Mouse (Mus musculus) small intestine, adult 2 months (tissue): ENCODE data around the gene Kcnb1.

Experiments
- CTCF ChIP-seq: fragments of 200-500 bp; IDR thresholded peaks from 2 replicates; pipeline ENCODE4 v1.5.1; 2012; ENCODE audit warnings: low read depth, mild to moderate bottlenecking, control low read depth, inconsistent platforms, low read length, moderate library complexity, mixed read lengths; ENCODE audit not compliant: insufficient replicate concordance, insufficient read length; ENCODE audit errors: extremely low read depth
- POLR2A ChIP-seq: fragments of 200-500 bp; IDR thresholded peaks from 2 replicates; pipeline ENCODE4 v1.6.1; 2012; ENCODE audit warnings: low read depth, mild to moderate bottlenecking, control low read depth, inconsistent platforms, low read length, moderate library complexity

- TF ChIP-seq POLR2A (no peak), CTCF (no peak)
Observed at GRCm38 (mm10) chr2:167175284-167175683, 14.7 kb downstream of the Kcnb1 start.
